Mouse (Mus musculus): ENCODE data around the gene Nr1h4. TPM values are rescaled to one million over a fixed set of nuclear protein-coding genes. Genes with fewer than 3 reads are reported as not detected.

Nr1h4 gene
- polyA plus RNA-seq, 1 experiment: 0.08 TPM

DNA sequence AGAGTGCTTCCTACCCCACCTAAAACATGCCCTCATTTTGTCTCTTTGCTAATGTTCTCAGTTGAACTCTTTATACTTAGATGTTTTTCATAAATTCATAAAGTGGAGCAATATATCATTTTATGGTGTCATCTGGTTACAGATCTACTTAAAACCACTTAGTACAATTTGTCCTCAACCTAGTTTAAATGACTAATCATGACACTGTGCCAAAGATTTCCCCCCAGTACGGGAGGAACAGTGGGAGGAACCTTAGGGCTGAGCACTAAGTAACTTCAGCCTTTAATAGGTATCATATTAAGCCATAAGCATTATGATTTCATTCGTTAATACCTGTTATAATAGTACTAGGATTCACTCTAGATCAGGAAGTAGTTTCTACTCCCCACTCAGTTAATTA, 17.6 kb downstream of the Nr1h4 start:
- no peak overlapping the region for H3K4me3 ChIP-seq (ENCODE audit: extremely low read depth, insufficient read depth, insufficient read length)
- DNase-seq (ENCODE audit: low read depth in 1 of 2, low spot score in 2 of 2): no peak
- H3K4me1 ChIP-seq (ENCODE audit: control insufficient read depth, insufficient read depth, insufficient read length): no peaks in the 10 kb centered on the region
- no peaks in the 10 kb centered on the region for H3K36me3 ChIP-seq (ENCODE audit: control insufficient read depth, insufficient read depth, low read length)
- TF ChIP-seq CTCF (IDR thresholded peaks at IDR 0.05; ENCODE audit: extremely low read depth, insufficient read depth, insufficient read length, insufficient replicate concordance): no peak
- no peak for TF ChIP-seq POLR2A (IDR thresholded peaks at IDR 0.05; ENCODE audit: low read depth, low read length)
- WGBS: 71% methylated on average over 2 of the region's 2 CpGs
- H3K27ac ChIP-seq (ENCODE audit: insufficient read depth, low read length): no peak overlapping the region
- no peaks in the 10 kb centered on the region for H3K27me3 ChIP-seq (ENCODE audit: control insufficient read depth, insufficient read depth, low read length)

DNA sequence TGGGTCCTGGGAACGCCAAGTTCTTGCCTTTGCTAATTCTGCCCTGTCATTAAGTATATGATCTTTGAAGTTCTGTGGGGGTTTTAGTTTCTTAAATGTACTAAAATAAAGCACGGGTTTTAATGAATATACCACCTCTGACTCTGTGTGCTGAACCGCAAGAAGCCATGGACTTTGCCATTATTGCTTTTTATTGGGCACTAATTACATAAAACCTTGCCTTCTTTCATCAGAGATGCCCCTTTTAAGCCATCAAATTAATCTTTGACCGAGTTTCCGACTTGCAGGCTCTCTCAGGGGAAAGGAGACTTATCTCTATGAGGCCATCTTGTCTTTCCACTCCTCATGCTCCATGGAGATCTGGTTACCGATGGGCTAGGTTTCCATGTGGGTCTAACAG, 20.8 kb downstream of the Nr1h4 start:
- Histone ChIP-seq H3K27ac (ENCODE audit: insufficient read depth, low read length) (no peak overlapping the region), H3K4me1 (ENCODE audit: control insufficient read depth, insufficient read depth, insufficient read length) (no peaks in the 10 kb centered on the region), H3K4me3 (ENCODE audit: extremely low read depth, insufficient read depth, insufficient read length) (no peak overlapping the region), H3K27me3 (ENCODE audit: control insufficient read depth, insufficient read depth, low read length) (no peaks in the 10 kb centered on the region), H3K36me3 (ENCODE audit: control insufficient read depth, insufficient read depth, low read length) (no peaks in the 10 kb centered on the region)
- 87% methylated on average over 6 of the region's 6 CpGs for WGBS
- DNase-seq (ENCODE audit: low read depth in 1 of 2, low spot score in 2 of 2): no peak
- TF ChIP-seq POLR2A (IDR thresholded peaks at IDR 0.05; ENCODE audit: low read depth, low read length) (no peak), CTCF (IDR thresholded peaks at IDR 0.05; ENCODE audit: extremely low read depth, insufficient read depth, insufficient read length, insufficient replicate concordance) (no peak)

- Histone ChIP-seq H3K27ac (ENCODE audit: insufficient read depth, low read length) (no peak overlapping the region), H3K4me3 (ENCODE audit: extremely low read depth, insufficient read depth, insufficient read length) (no peak overlapping the region), H3K27me3 (ENCODE audit: control insufficient read depth, insufficient read depth, low read length) (no peaks in the 10 kb centered on the region), H3K36me3 (ENCODE audit: control insufficient read depth, insufficient read depth, low read length) (no peaks in the 10 kb centered on the region), H3K4me1 (ENCODE audit: control insufficient read depth, insufficient read depth, insufficient read length) (no peaks in the 10 kb centered on the region)
- DNase-seq (ENCODE audit: low read depth in 1 of 2, low spot score in 2 of 2): no peak
- 82% methylated on average over 2 of the region's 2 CpGs for WGBS
- TF ChIP-seq CTCF (IDR thresholded peaks at IDR 0.05; ENCODE audit: extremely low read depth, insufficient read depth, insufficient read length, insufficient replicate concordance) (no peak), POLR2A (IDR thresholded peaks at IDR 0.05; ENCODE audit: low read depth, low read length) (no peak)
These were observed 22.8 kb downstream of the Nr1h4 start for GRCm38 (mm10) chr10:89510547-89510946.

GRCm38 (mm10) chr10:89508567-89508966, 24.8 kb downstream of the Nr1h4 start:
- 92% methylated on average over 2 of the region's 2 CpGs for WGBS
- Histone ChIP-seq H3K27me3 (ENCODE audit: control insufficient read depth, insufficient read depth, low read length) (no peaks in the 10 kb centered on the region), H3K4me1 (ENCODE audit: control insufficient read depth, insufficient read depth, insufficient read length) (no peaks in the 10 kb centered on the region), H3K27ac (ENCODE audit: insufficient read depth, low read length) (no peak overlapping the region), H3K4me3 (ENCODE audit: extremely low read depth, insufficient read depth, insufficient read length) (no peak overlapping the region), H3K36me3 (ENCODE audit: control insufficient read depth, insufficient read depth, low read length) (no peaks in the 10 kb centered on the region)
- no peak for TF ChIP-seq POLR2A (IDR thresholded peaks at IDR 0.05; ENCODE audit: low read depth, low read length)
- TF ChIP-seq CTCF (IDR thresholded peaks at IDR 0.05; ENCODE audit: extremely low read depth, insufficient read depth, insufficient read length, insufficient replicate concordance): no peak
- no peak for DNase-seq (ENCODE audit: low read depth in 1 of 2, low spot score in 2 of 2)

DNA sequence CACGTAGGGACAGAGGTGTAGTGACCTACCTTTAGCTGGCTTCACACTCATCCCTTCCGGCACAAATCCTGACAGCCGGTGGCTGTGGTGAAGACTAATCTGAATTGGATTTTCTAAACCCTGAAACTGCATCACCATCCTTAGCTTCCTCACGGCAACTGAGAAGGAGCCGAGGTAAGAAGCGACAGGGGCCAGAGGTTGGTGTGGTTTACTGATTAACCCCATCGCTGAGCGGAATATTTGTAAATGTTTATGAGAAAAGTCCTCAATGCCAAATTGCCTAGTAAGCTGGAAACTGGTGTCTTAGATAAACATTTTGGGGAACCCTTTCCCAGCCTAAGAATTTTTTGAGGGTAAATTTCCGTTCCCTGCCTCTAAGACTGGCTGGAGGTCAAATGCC, 26.9 kb downstream of the Nr1h4 start:
- DNase-seq (ENCODE audit: low read depth in 1 of 2, low spot score in 2 of 2): no peak
- Histone ChIP-seq H3K27ac (ENCODE audit: insufficient read depth, low read length) (no peak overlapping the region), H3K27me3 (ENCODE audit: control insufficient read depth, insufficient read depth, low read length) (no peaks in the 10 kb centered on the region), H3K4me1 (ENCODE audit: control insufficient read depth, insufficient read depth, insufficient read length) (no peaks in the 10 kb centered on the region), H3K36me3 (ENCODE audit: control insufficient read depth, insufficient read depth, low read length) (no peaks in the 10 kb centered on the region), H3K4me3 (ENCODE audit: extremely low read depth, insufficient read depth, insufficient read length) (no peak overlapping the region)
- TF ChIP-seq CTCF (IDR thresholded peaks at IDR 0.05; ENCODE audit: extremely low read depth, insufficient read depth, insufficient read length, insufficient replicate concordance): no peak
- TF ChIP-seq POLR2A (IDR thresholded peaks at IDR 0.05; ENCODE audit: low read depth, low read length): no peak
- 92% methylated on average over 9 of the region's 9 CpGs for WGBS

DNA sequence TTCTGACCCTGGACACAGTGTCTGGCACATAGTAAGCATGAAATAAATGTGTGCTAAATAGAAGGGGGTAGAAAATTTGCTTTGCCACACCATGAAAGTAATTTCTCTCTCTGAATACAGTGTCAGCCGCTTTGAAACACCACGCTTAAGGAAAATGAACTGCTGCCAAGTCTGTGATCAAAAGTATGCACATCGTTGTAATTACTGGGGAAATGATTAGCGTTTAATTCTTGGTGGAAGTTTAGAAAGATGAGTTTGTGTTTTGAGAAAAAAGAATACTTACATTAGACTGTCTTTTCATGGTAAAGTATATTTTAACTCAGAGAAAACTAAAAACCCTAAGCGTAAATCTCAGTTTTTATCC, 27.8 kb downstream of the Nr1h4 start:
- Histone ChIP-seq H3K27me3 (ENCODE audit: control insufficient read depth, insufficient read depth, low read length) (no peaks in the 10 kb centered on the region), H3K36me3 (ENCODE audit: control insufficient read depth, insufficient read depth, low read length) (no peaks in the 10 kb centered on the region), H3K4me1 (ENCODE audit: control insufficient read depth, insufficient read depth, insufficient read length) (no peaks in the 10 kb centered on the region), H3K4me3 (ENCODE audit: extremely low read depth, insufficient read depth, insufficient read length) (no peak overlapping the region), H3K27ac (ENCODE audit: insufficient read depth, low read length) (no peak overlapping the region)
- 90% methylated on average over 5 of the region's 5 CpGs for WGBS
- TF ChIP-seq CTCF (IDR thresholded peaks at IDR 0.05; ENCODE audit: extremely low read depth, insufficient read depth, insufficient read length, insufficient replicate concordance) (no peak), POLR2A (IDR thresholded peaks at IDR 0.05; ENCODE audit: low read depth, low read length) (no peak)
- DNase-seq (ENCODE audit: low read depth in 1 of 2, low spot score in 2 of 2): no peak

- 85% methylated on average over 10 of the region's 10 CpGs for WGBS
- Histone ChIP-seq H3K36me3 (ENCODE audit: control insufficient read depth, insufficient read depth, low read length) (no peaks in the 10 kb centered on the region), H3K27me3 (ENCODE audit: control insufficient read depth, insufficient read depth, low read length) (no peaks in the 10 kb centered on the region), H3K4me3 (ENCODE audit: extremely low read depth, insufficient read depth, insufficient read length) (no peak overlapping the region), H3K4me1 (ENCODE audit: control insufficient read depth, insufficient read depth, insufficient read length) (no peaks in the 10 kb centered on the region), H3K27ac (ENCODE audit: insufficient read depth, low read length) (no peak overlapping the region)
- no peak for DNase-seq (ENCODE audit: low read depth in 1 of 2, low spot score in 2 of 2)
- TF ChIP-seq POLR2A (IDR thresholded peaks at IDR 0.05; ENCODE audit: low read depth, low read length) (no peak), CTCF (IDR thresholded peaks at IDR 0.05; ENCODE audit: extremely low read depth, insufficient read depth, insufficient read length, insufficient replicate concordance) (no peak)
These were observed 28.3 kb downstream of the Nr1h4 start for GRCm38 (mm10) chr10:89504952-89505591.

Measured in spleen, adult 2 months (tissue).